Mouse (Mus musculus) myocyte (in vitro differentiated cells): ENCODE results near the gene Baz2a.

Source experiments
- CEBPB ChIP-seq: IDR thresholded peaks from 2 replicates; pipeline ENCODE4 v1.6.1; 2011; ENCODE audit warnings: mild to moderate bottlenecking, moderate library complexity; ENCODE audit not compliant: poor library complexity, insufficient read depth, severe bottlenecking
- POLR2A ChIP-seq: IDR thresholded peaks from one replicate; pipeline ENCODE4 v1.6.1; 2011; ENCODE audit warnings: low read depth, mild to moderate bottlenecking, control low read depth, moderate library complexity; ENCODE audit not compliant: insufficient read length
- SRF ChIP-seq: IDR thresholded peaks from one replicate; pipeline ENCODE4 v1.6.1; 2011; ENCODE audit warnings: low read depth; ENCODE audit not compliant: control insufficient read depth, insufficient read length

- TF ChIP-seq POLR2A = no peak
- TF ChIP-seq SRF = no peak
- TF ChIP-seq CEBPB = no peak
These were observed 18.9 kb downstream of the Baz2a start for GRCm38 (mm10) chr10:128110103-128110761.
